Mouse (Mus musculus): ENCODE results near the gene Krt76.

Gene Krt76

DNA sequence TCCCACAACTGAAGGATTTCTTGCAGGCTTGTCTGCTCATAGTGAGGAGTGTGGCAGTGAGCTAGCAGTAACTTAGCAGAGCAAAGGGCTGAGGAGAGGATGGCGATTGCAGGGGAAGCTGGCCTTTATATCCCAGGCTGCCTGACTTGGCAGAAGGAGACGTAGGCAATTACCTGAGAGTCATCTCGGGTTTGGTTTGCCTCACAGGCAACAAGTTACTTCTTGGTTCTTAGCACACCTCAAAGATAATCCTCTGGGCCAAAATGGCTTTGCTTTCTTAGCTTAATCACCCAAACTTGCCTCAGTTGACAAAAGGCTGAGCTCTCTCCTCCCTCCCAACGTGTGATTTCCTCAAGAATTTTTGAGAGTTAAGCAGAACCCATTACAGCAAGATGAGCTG lies at the start of gene Krt76:
TSS of gene Krt76 (minus strand) at position 101 of the 400 bp plus-strand sequence.
- no peak for DNase-seq

DNA sequence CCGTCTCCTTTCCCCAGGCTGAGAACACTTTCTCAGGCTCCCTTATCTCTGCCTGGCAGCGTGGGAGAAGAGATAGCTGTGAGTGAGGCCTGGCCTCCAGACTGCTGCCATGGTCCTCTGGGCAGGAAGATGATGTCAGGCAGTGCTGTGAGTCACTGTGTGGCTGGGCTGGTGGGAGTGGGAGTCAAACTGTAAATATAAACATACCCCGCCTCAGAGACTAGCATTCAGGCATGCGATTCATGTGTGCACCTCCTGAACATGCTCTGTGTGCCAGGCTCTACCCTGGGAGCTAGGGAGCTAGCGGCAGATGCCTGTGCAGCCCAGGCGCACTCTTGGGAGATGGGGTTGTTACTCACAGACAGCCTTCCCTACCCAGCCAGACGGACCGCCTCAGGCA lies 49.2 kb upstream of the Krt76 start:
- no peak for DNase-seq

DNA sequence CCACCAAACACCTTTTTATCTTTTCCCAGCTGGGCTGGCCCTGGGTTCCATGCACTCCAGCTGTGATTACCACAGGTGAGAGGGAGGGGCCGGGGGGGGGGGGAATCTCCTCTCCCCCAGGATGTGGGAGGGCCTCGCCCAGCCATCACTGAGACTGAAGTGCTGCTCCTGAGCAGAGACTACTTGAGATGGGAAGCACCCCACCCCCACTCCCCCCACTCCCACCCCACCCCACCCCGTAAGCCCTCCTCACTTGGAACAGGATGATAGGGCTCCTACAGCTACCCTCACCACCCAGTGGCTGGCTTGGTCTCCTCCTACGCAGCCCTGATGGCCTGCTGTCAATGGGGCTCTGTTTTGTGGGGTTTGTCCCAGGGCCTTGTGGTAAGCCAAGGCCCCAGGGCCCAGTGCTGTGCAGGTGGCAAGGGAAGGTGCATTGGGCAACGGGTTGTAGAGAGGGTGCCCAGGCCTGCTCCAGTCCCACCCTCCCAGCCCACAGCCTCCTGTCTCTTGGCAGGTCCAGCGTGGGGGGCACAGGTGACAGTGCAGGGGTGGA lies 47.6 kb upstream of the Krt76 start, which contains the start of gene Krt79:
TSS of gene Krt79 (minus strand) at position 51 of the 556 bp plus-strand sequence.
- no peak for DNase-seq

DNA sequence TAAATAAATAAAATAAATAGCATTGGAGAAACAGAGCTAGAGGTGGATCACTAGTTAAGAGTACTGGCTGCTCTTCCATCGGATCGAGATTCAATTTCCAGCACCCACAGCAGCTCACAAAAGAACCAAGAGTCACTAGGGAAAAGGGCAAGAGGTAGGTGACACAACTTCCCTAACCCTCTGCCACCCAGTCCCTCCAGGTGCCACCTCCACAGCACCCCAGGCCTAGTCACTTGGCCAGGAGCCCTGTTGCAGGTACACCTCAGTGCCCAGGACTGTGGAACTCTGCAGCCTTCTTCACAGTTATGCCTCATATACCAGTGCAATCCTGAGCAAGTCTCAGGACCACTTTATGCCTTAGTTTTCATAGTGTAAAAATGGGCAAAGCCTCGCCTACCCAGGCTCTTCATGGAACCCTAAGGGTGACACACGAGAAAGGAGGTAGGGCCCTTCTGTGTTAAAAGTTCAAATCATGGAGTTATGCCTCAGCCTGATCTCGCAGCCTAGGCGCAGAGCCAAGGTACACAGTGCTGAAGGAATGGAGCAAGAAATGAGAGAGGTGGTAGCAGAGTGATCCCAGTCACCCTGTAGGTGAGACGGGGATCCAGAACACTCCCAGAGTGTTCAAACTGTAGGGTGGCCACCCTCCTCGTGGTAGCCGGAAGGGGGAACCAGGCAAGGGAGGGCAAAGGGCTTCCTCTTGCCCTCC lies 46.0 kb upstream of the Krt76 start:
- DNase-seq = peak; percentile 47 to 65

DNA sequence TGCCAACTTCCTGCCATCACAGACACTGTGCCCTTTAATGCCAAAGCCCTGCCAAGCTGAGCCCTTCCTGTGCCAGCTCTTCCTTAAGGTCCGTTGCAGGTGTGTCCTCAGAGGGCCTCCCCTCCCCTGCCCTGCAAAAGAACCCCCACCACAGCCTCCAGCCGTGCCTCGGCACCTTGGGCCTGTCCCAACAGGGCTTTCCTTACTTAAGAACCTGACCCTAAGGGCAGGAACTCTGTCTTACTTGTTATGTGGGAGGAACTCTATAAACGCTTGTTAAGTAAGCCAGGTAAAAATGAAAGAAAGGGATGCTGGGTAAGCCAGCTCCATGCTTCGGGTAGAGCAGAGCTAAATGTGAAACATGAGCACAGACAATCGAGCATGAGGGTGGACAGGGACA lies 40.3 kb upstream of the Krt76 start:
- DNase-seq = no peak

DNA sequence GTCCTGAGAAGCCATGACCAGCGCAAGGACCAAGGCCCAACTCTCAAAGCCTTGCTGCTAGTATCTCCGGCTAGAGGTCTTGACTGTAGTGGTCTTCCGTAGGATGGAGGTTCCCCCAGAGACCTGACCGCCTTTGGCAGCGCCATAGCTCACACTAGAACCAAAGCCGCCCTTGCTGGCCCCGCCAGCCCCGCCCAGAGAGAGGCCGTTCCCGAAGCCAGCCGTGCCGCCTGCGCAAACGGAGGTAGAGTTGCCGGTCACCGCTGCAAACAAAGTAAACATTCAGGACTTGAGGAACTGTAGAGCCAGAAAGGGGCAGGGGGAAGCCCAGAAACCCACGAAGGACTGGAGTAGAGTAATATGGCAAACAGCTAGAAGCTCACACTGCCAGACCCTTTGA lies 36.9 kb upstream of the Krt76 start:
- peak; percentile 68 to 70 for DNase-seq

DNA sequence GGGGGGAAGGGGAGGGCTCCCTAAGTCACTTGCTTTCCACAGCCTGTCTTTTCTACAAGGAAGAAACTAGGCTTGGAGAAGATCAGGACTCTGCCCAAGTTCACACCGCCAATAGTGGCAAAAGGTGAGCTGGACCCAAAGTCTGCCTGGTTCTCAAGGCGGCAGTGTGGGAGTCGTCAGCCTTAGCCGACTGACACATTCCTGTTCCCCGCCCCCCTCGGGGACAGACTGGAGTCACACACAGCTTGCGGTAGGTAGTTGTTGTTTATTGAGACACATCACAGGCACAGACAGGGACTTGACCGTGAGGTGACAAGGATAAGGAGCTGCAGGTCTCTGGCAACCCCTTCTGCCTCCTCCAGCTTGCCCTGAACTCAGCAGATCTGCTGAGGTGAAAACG lies 36.4 kb upstream of the Krt76 start:
- DNase-seq = peak in 1 of 2 experiments; percentile 32

DNA sequence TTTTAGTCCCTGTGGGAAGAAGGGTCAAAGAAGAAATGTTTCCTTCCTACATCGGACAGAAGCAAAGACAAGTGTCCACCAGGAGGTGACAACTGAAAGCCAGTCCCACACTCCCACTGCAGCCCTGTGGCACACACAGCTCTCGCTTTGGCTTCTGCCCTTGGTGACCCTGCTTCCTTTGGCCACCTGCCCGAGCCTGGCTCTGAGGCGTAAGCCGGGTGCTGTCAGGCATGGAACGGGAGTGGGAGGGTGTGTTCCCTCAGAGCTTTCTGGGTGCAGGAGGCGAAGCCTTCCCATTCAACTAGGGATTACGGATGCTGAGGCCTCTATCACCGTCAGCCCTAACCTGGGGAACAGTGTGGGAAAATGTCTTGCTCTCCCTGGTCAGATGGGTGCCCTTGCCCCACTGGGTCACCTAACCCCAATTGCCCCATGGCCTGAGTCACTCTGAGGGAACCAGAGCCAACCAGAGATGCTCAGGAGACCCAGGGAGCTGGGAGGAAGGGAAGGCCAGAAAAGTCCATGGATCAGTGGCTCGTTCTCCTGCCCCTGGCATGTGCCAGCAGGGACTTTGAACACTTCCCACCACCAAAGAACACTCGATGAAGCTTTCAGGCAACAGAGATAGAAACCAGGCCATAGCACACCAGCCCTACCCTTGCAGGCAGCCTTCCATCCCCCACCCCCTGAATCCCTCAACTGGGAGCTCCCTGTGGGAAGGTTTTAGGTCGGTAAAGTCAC lies 34.8 kb upstream of the Krt76 start:
- DNase-seq = peak; percentile 41 to 50

DNA sequence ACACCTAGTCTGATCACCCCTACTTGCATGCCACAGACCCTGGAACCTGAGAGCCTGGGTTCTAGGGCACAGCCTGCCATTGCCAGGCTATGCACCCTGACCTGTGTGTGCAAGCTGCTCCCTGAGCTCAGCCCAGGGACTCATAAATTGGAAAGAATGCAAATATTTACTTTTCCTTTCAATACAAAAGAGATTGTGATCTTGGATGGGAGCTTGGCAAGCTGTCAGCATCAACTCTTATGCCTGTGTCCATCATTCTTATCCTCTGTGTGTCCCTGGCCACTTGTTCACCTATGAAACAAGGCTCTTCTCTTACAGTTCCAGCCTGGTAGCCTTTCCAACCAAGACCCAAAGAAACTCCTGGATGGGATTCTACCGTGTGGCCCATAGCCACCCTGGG lies 32.3 kb upstream of the Krt76 start:
- DNase-seq = no peak

DNA sequence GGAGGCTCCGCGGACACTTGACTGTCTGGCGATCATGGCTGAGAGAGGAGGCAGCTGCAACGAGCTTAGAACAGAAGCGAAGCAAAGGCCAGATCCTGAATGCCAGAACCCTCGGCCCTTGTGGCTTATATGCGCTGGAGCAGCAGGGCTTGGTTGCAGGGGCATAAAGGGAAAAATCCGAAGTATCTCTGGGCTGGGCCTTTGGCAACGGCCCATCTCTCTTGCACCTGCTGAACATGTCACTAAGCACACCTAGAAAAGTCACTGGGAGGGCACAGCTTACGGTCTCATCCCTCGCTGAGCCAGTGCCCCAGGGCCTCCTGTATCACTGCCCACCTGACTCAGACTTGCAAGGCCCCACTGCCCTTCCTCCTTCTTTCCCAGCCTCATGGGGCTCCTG lies 31.9 kb upstream of the Krt76 start, which contains the start of gene Krt4:
TSS of gene Krt4 (minus strand) at position 101 of the 400 bp plus-strand sequence.
- DNase-seq = no peak

DNA sequence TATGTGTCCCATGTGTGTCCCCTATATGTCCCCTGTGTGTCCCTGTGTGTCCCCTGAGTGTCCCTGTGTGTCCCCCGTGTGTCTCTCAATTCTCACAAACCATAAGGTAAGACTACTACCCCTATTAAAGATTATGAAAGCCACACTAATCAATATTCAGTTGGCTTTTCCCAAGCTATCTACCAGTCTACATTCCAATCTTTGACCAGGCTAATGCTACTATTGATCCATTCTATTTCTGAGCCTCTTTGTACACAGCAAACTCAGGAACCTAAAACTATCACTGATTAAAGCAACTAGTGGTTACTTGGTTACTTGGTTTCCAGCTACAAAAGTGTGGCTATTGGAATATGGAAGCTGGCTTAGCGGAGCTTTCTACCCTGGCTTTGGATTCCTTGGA lies 29.6 kb upstream of the Krt76 start:
- DNase-seq = no peak

DNA sequence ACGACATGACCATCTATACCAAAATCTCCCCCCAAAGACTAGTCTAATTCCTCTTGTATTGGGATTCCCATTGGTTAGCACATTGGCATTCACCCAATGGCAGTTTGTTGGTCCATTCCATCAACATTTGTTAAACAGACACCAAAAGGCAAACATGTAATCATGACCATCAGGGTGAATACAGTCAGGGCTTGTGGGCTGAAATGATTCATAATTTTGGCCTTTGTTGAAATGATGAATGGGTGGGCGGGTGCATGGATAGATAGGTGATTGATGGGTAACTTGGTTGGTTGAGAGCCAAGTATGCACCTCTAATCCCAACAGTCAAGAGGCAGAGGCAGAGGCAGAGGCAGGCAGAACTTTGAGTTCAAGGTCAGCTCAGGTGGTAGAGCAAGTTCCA lies 23.4 kb upstream of the Krt76 start:
- DNase-seq = no peak

DNA sequence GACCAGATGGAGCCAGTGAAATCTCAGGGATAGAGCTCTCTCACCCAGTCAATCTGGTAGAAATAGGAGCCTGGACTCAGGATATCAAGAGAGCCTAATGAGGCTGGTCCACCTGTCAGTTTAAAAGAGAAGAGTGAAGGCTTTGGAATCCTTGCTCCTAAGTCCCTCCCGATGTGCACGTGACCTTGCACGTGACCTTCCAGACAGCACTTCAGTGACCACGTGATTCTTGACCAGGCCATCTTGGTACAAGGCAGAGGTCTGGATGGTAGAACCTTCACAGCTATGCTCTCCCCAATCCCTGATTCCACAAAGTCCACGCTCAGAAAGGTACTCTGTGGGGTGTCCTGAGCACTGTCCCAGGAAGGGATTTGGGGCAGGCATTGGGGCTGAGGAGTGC lies 12.1 kb upstream of the Krt76 start:
- no peak for DNase-seq

DNA sequence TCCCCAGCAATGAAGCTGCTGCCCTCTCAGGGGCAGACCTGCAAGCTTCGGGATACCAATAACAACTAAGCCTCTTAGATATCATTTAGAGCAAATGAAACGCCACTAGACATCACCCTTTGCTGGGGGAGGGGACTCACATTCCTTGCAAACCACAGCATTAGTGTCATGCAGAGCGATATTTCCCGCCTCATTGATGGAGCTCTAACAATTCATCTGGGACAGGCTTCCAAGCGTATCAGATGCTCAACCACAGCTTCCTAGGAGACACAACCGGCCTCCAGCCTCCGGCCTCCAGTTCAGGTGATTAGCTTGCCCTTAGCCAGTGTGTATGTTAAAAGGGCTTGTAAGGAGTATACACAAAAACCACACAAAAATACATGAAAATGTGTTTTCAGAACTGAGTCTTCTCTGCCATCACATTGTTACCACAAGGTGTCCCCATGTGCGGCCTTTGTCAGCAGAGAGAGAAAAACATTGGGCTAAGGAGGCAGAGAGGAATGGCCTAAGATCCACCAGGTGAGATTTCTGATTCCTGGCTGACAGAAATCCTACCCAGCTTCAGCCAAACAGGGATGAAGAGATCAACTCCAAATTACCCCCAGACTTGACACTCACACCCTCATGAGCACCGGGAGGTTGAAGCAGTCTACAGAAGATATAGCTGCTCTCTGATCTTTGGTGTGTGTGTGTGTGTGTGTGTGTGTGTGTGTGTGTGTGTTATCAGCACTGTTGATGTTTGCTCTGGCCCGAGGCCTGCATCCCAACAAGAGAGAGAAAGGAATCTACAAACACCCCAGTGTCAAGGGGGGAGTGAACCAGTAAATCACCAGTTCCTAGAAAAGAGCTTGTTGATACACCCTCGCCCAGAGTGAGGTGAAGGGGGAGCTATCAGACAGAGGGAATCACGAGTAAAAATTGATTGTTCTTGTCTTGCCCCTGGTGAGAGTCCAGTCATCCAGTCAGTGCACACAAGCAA lies 9.7 kb upstream of the Krt76 start:
- DNase-seq = peak in 1 of 2 experiments; percentile 10

DNA sequence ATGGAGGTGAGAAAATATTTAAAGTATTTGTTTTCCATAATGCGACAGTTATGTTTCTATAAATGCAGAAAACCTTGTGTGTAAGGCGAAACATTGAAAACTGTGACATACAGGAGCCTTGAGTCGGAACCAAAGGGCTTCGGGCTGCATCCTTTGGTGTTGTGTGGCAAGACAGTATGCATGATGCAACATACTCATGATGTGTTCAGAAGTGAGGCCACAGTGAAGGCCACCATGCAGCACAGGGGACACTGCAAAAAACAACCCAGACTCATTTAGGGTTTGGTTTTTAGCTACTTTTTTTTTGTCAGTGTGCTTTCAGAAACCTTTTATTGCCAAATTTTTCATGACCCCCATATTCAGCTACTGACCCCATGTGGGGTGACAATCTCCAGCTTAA lies 2.5 kb upstream of the Krt76 start:
- no peak for DNase-seq

DNA sequence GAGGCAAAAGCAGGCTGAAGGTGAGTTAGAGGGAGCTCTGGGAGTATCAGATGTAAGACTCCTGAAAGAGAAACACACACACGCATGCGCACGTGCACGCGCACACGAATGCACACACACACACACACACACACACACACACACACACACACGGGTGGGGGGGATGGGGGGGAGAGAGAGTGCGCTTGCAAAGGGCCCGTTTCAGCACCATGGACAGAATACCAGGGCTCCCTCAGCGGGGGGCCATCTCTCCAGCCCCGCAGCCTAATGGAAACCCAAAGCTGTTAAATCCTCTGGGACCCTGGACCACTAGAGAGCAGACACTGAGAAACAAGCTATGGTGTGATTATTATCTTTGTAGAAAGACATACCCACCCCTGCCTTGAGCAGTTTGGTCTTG lies 12.9 kb downstream of the Krt76 start:
- DNase-seq = no peak

DNA sequence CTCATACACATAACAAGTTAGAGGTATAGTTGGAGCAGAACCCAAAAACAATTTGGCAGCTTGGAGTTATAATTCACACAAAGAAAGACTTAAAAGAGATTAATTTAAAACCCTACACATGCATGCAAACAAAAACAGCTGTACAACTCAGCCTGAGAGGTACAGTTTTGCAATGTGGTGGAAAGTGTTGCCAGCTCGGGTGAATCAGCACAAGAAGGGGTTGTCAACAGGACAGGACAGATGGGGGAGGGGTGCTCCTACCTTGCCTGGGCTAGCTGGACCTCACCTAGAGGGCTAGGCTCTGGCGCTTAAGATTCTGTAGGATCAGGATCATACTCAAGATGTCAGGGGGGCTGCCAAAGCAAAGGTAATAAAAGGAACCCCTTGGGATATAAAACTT lies 14.7 kb downstream of the Krt76 start:
- no peak for DNase-seq

DNA sequence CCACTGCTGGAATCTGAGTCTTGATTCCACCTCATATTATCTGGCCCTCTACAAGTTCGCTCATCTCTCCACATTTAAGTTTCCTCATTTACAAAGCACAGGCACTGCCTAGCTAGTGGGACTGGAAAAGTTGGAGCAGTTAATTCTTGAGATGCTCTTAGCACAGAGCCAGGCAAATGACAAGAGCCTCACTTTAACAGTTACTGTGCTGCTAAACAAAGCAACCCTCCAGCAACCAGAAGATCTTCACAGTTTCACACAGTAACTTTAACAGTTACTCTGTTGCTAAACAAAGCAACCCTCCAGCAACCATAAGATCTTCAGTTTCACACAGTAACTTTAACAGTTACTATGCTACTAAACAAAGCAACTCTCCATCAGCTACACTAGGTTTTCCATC lies 18.3 kb downstream of the Krt76 start:
- DNase-seq = no peak

DNA sequence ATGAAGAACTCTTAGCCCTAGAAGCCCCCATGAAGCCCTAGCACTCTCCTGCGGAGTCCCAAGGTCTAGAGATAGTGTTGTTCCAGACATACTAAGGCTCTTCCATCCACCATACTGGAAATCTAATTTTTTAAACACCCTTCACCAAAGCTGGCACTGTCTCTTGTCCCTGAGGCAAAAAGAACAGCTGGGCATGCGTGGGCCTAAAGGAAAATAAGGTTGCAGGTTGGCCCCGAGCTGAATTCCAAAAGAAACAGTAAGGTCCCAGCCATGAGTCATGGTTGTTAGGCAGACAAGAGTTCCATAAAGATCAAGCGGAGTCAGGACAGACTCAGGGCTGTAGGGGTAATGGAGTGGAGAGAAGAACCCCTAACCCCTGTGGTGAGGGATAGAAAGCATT lies 19.5 kb downstream of the Krt76 start:
- DNase-seq = no peak

DNA sequence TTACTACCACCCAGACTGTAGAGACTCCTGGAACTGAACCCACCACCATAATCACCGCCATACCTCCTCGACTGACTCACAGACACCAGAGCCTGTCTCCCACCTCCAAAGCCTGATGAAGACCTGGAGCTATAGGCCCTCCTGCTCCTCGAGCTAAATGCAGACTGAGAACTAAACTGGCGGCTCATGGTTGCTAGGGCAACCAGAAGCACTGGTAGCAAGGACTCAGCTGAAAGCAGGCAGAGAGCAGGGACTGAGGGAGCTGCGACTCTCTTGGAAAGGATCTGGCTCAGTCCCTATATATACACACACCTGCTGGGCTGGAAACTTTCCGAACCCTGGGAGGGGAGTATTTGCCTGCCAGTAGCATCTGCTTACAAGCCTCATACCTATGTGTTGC lies 23.3 kb downstream of the Krt76 start, which contains the start of gene Krt77:
TSS of gene Krt77 (minus strand) at position 275 of the 400 bp plus-strand sequence.
- DNase-seq = no peak

DNA sequence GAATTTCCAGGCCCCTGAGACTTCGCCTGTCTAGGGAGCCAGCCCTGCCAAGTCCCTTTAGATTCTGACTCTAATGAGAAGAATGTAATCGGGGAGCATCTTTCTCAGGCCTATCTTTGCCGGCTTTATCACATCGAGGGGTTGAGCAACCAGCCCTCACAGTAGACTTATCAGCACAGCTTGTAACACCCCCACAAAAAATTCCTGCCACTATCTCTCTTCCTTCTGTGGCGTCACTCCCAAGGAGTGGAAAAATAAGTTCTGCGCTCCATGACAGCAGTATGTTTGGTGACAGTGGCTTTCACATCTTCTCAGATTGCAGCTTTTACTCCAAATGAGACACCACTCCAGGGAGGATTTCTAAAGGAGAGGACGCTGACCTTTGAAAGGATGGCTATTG lies 26.0 kb downstream of the Krt76 start:
- DNase-seq = no peak

DNA sequence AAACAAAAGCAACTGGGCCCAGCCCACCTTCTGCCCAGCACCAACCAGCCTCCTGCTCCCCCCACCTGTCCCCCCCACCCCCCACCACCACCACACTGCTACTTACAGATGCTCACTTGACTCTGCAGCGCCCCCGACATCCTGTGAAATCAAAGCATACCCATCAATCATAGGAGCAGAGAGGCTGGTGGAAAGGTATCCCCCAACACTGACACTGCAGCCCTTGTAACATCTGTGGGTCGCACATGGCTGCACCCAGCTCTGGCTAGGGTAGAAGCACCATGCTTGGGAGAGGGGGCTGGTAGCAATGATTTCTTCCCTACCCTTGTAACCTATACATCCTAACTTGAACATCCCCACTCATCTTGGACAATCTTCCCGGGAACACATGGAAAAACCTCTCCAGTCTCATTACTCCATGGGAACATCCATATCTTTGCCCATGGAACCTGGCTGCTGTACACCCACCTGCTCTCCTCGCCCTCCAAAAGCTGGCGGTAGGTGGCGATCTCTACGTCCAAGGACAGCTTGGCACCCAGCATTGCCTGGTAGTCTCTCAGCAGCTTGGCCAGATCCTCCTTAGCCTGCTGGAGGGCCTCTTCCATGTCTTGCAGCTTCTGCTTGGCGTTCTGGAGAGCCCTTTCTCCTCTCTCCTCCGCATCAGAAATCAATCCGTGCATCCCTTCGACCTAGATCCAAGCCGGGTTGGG lies 32.1 kb downstream of the Krt76 start:
- no peak for DNase-seq

Measured in lung, adult 18-20 months (tissue).